Mouse (Mus musculus): ENCODE measurements at regions not wholly inside any gene's neighbourhood (a gene's known extent, or its start where the extent isn't known, plus 50 kb on each side); places are given as distances from the start of the nearest gene placed in this dataset.

DNA sequence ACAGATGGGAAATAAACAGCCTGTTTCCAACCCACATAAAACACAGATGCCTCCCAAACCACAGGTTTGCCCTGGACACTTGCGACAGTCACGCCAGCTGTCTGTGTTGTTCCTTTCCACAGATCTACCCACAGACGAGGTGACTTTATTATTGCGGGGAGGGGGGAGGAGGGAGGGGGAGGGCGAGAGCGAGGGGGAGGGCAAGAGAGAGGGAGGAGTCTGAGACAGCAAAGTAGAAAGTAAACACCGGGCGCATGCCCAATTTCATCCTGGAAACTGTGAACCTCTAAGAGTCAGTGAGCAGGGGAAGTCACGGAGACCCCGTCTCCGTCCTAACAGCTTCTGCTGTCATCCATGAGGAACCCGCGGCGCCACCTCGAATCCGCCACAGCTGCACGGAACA is 155.8 kb downstream of the Dyrk2 start:
- no peak for ATAC-seq (ENCODE audit: insufficient number of reproducible peaks, insufficient read depth, low FRiP score, low TSS enrichment, low read depth)
- no peaks in the 10 kb centered on the region for H3K4me1 ChIP-seq
- no peak overlapping the region for H3K4me3 ChIP-seq
- no peaks in the 10 kb centered on the region for H3K9me3 ChIP-seq
- H3K9ac ChIP-seq = no peak overlapping the region
- H3K27ac ChIP-seq = no peak overlapping the region
- H3K4me2 ChIP-seq = no peak overlapping the region
- H3K36me3 ChIP-seq = no peaks in the 10 kb centered on the region
- no peaks in the 10 kb centered on the region for H3K27me3 ChIP-seq
- WGBS = 91% methylated on average over 17 of the region's 17 CpGs

DNA sequence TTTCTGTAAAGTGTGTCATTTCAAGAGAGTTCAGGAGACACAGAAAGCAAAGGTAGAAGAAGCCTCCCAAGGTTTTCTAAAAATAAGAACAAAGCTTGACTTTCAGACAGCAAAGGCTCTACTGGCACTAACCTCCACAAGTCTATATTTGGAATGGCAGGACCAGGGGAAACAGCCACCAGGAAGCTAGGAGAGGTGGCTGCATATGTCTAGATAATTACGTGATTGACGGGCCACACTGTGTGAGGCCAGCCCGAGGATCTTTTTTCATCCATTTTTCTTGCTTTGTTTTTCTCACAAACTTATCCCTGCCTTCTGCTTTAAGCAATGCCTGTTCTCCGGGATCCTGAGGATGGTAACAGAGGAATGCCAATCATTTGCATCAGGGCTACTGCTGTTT is 155.4 kb downstream of the Dyrk2 start:
- Histone ChIP-seq H3K4me2 (no peak overlapping the region), H3K27ac (no peak overlapping the region), H3K9ac (no peak overlapping the region), H3K9me3 (no peaks in the 10 kb centered on the region), H3K4me1 (no peaks in the 10 kb centered on the region), H3K4me3 (no peak overlapping the region), H3K27me3 (no peaks in the 10 kb centered on the region), H3K36me3 (no peaks in the 10 kb centered on the region)
- 74% methylated on average over 4 of the region's 4 CpGs for WGBS
- ATAC-seq (ENCODE audit: insufficient number of reproducible peaks, insufficient read depth, low FRiP score, low TSS enrichment, low read depth) = no peak

DNA sequence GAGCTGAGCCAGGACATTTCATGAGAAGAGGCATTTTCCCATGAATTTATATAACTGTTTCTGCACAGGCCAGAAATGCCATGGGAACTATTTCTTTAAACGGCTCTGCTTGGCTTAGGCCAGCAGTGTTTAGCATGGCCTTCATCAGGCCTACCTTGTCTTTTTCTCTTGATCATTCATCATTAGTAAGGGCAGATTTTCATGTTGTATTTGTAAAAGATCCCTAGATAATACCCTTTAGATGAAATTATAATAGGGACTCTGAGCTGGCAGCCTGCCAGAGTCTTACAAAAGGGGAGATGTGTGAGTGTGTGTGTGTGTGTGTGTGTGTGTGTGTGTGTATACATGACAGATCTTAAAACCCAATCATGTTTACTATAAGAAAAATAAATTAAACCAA is 149.4 kb downstream of the Dyrk2 start:
- no peaks in the 10 kb centered on the region for H3K36me3 ChIP-seq
- no peaks in the 10 kb centered on the region for H3K27me3 ChIP-seq
- H3K27ac ChIP-seq = no peak overlapping the region
- H3K9ac ChIP-seq = no peak overlapping the region
- H3K9me3 ChIP-seq = no peaks in the 10 kb centered on the region
- no peak overlapping the region for H3K4me2 ChIP-seq
- no peak overlapping the region for H3K4me3 ChIP-seq
- 39% methylated on average over 1 of the region's 1 CpGs for WGBS
- no peak for ATAC-seq (ENCODE audit: insufficient number of reproducible peaks, insufficient read depth, low FRiP score, low TSS enrichment, low read depth)
- H3K4me1 ChIP-seq = peaks cover 17% of the 10 kb centered on the region

DNA sequence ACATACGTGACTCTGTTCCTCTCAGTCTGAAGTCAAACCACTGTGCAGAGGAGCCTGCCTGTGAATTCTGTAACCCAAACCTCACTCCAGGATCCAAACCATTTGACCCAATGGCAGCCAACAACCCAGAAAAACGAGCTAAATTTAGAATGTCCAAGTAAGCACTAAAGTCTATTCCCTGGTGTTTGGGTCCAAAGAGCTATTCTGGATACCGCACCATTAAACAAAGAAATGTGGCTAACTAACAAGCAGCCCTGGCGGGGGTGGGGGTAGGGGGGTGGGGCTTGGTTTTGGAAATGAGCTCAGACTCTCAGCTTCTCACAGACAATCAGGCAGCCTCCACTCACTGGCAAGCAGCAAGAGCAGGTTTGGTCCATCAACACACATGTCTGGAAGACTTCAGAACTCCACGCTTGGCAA is 147.9 kb downstream of the Dyrk2 start:
- no peaks in the 10 kb centered on the region for H3K27me3 ChIP-seq
- H3K36me3 ChIP-seq = no peaks in the 10 kb centered on the region
- no peak overlapping the region for H3K9ac ChIP-seq
- 37% methylated on average over 5 of the region's 5 CpGs for WGBS
- no peak overlapping the region for H3K4me3 ChIP-seq
- H3K4me1 ChIP-seq = peaks cover 17% of the 10 kb centered on the region
- ATAC-seq (ENCODE audit: insufficient number of reproducible peaks, insufficient read depth, low FRiP score, low TSS enrichment, low read depth) = no peak
- no peak overlapping the region for H3K4me2 ChIP-seq
- no peaks in the 10 kb centered on the region for H3K9me3 ChIP-seq
- no peak overlapping the region for H3K27ac ChIP-seq

DNA sequence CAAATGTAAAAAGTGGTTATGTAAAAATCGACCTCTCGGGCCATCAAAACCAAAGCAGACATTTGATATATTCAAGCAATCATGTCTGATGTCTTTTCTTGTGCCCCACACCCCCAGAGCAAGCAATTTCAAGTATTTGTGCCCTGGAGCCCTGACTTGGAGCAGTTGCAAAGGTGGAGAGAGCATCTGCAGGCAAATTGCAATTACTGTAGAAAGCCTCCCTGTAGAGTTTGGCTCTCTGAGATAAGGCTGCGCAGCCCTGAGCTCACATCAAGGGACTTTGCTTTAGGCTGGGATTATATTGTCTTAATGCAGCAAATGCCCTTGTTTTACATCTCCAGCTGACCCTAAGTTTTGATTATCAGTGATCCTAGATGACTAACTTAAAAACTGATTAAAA is 147.3 kb downstream of the Dyrk2 start:
- H3K36me3 ChIP-seq = no peaks in the 10 kb centered on the region
- no peak overlapping the region for H3K27ac ChIP-seq

DNA sequence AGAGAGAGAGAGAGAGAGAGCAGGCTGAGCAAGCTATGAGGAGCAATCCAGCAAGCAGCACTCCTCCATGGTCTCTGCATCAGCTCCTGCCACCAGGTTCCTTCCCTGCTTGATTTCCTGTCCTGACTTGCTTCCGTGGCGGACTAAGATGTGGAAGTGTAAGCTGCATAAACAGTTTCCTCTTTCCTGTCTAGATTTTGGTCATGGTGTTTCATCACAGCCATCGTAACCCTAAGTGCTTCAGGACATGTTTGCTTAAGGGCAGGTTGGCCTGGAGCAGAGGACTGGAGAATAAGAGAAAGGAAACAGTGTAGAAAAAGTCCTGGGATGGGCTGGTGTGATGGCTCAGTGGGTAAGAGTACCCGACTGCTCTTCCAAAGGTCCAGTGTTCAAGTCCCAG is 133.9 kb downstream of the Dyrk2 start:
- Histone ChIP-seq H3K27ac (no peak overlapping the region), H3K27me3 (no peaks in the 10 kb centered on the region), H3K4me2 (no peak overlapping the region), H3K4me1 (no peaks in the 10 kb centered on the region), H3K4me3 (no peak overlapping the region), H3K9ac (no peak overlapping the region), H3K9me3 (no peaks in the 10 kb centered on the region), H3K36me3 (no peaks in the 10 kb centered on the region)
- ATAC-seq (ENCODE audit: insufficient number of reproducible peaks, insufficient read depth, low FRiP score, low TSS enrichment, low read depth) = no peak
- 88% methylated on average over 4 of the region's 4 CpGs for WGBS

More for the DNA sequence above, 147.3 kb downstream of the Dyrk2 start:
- H3K4me3 ChIP-seq = no peak overlapping the region
- ATAC-seq (ENCODE audit: insufficient number of reproducible peaks, insufficient read depth, low FRiP score, low TSS enrichment, low read depth) = no peak
- H3K9ac ChIP-seq = no peak overlapping the region
- peaks cover 17% of the 10 kb centered on the region for H3K4me1 ChIP-seq
- H3K9me3 ChIP-seq = no peaks in the 10 kb centered on the region
- no peaks in the 10 kb centered on the region for H3K27me3 ChIP-seq
- no peak overlapping the region for H3K4me2 ChIP-seq
- WGBS = 24% methylated on average over 3 of the region's 3 CpGs

DNA sequence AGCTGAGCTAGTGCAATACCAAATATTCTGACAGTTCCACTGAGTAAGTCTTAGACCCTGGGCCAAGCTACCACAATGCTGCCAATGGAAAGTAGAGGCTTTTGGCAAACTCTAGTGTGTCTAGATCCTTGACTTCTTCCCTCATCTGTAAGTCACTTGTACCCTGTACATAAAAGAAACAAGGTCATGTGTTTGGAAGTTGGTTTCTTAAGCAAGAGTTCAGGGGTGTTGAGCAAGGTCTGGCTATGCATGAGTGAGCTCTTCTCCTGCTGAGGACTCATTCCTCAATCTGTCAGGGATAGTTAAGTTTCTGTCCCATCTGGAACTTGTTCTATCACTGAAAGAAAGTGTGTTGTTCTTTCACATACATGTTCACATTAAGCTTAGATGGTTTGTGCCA is 132.9 kb downstream of the Dyrk2 start:
- no peak for ATAC-seq (ENCODE audit: insufficient number of reproducible peaks, insufficient read depth, low FRiP score, low TSS enrichment, low read depth)
- no peaks in the 10 kb centered on the region for H3K4me1 ChIP-seq
- H3K9me3 ChIP-seq = no peaks in the 10 kb centered on the region
- H3K4me2 ChIP-seq = no peak overlapping the region
- H3K9ac ChIP-seq = no peak overlapping the region
- H3K4me3 ChIP-seq = no peak overlapping the region
- no peaks in the 10 kb centered on the region for H3K27me3 ChIP-seq
- H3K36me3 ChIP-seq = no peaks in the 10 kb centered on the region
- H3K27ac ChIP-seq = no peak overlapping the region

DNA sequence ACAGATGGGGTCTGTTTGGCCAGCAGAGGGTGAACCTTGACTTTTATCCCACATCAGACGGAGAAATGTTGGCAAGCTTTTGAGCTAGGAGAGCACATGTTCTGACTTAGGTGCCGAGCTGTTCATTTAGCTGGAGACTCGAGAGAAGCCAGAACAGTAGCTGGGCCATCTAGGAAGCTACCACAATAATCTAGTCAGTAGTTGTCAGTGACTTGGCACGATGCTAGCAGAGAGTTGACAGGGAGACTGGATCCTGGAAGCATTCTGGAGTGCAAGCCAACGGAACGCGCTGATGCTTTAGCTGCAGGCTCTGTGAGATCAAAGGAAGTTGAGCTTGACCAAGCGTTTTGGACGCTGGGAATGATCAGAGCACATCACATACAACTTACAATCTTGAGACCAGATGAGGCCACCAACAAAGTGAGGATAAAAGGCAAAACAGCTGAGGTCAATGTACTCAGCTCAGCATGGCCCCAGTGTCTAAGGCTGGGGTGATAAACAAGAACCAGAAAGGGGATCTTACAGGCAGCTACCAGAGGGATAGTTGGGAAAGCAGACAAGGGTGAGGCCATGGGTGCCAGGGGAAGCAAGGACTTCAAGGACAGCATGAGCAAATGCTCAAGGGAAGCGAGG is 130.0 kb downstream of the Dyrk2 start:
- Histone ChIP-seq H3K4me1 (no peaks in the 10 kb centered on the region), H3K9me3 (no peaks in the 10 kb centered on the region), H3K27me3 (no peaks in the 10 kb centered on the region), H3K4me2 (no peak overlapping the region), H3K9ac (no peak overlapping the region), H3K4me3 (no peak overlapping the region), H3K27ac (no peak overlapping the region), H3K36me3 (no peaks in the 10 kb centered on the region)
- WGBS = 75% methylated on average over 10 of the region's 10 CpGs
- ATAC-seq (ENCODE audit: insufficient number of reproducible peaks, insufficient read depth, low FRiP score, low TSS enrichment, low read depth) = no peak

DNA sequence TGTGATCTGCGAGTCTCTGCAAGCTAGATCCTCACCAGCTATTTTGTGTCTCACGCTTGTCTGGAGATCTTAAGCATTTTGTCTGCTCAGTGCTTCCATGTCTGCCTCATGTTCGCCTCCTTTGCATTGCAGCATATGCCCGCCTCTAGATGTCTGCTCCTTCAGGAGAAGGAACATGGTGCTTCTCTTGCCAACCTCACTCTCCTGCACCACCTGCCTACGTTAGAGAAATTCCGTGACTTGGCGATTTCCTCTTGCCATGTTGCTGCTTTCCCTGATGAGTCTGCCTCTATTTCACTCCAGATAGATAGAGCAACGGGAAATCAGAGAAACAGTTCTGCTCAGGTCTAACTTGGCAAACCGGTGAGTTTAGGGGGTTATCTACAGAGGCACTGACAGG is 126.2 kb downstream of the Dyrk2 start:
- no peak overlapping the region for H3K4me3 ChIP-seq
- H3K4me2 ChIP-seq = no peak overlapping the region
- H3K4me1 ChIP-seq = peaks cover 7% of the 10 kb centered on the region; the same call in 1 of the 2 replicates
- H3K9me3 ChIP-seq = peaks cover 5% of the 10 kb centered on the region; the same call in 1 of the 2 replicates
- H3K9ac ChIP-seq = no peak overlapping the region
- no peaks in the 10 kb centered on the region for H3K36me3 ChIP-seq
- no peak for ATAC-seq (ENCODE audit: insufficient number of reproducible peaks, insufficient read depth, low FRiP score, low TSS enrichment, low read depth)
- H3K27me3 ChIP-seq = no peaks in the 10 kb centered on the region
- WGBS = 88% methylated on average over 9 of the region's 9 CpGs
- H3K27ac ChIP-seq = no peak overlapping the region

DNA sequence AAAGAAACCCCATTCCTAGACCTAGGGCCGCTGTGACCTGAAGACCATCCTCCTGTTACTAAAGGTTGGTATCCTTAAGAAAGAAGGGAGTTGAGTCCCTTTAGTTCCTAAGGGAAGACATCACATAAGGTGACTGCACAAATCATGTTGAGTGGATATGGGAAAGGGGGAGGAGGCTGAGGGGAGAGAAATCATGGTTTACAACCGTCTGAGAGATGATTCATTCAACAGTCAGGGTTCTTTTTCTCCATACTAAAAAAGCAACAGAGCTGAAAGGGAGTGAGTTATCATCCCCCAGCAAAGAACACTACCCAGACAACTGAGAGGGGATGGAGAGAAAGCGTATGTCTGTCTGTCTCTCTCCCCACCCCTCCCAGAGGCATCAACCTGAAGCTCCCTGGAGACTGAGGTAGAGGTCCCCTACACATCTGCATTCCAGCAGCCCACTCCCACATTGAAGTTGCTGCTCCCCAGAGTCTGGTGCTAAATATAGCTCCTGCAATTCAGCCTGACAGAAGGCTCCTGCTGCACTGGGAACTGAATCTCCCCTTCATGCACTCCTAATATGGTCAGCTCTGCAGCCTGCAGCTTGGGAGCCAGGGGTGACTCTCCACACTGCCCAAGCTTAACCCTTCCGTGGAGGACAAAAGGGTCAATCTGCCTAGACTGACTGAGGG is 123.2 kb downstream of the Dyrk2 start:
- no peak overlapping the region for H3K9ac ChIP-seq
- H3K4me1 ChIP-seq = peaks cover 7% of the 10 kb centered on the region; the same call in 1 of the 2 replicates
- 53% methylated on average over 4 of the region's 4 CpGs for WGBS
- ATAC-seq (ENCODE audit: insufficient number of reproducible peaks, insufficient read depth, low FRiP score, low TSS enrichment, low read depth) = no peak
- H3K4me2 ChIP-seq = no peak overlapping the region
- no peak overlapping the region for H3K4me3 ChIP-seq
- no peaks in the 10 kb centered on the region for H3K27me3 ChIP-seq
- H3K27ac ChIP-seq = no peak overlapping the region
- peaks cover 5% of the 10 kb centered on the region; the same call in 1 of the 2 replicates for H3K9me3 ChIP-seq
- H3K36me3 ChIP-seq = no peaks in the 10 kb centered on the region

DNA sequence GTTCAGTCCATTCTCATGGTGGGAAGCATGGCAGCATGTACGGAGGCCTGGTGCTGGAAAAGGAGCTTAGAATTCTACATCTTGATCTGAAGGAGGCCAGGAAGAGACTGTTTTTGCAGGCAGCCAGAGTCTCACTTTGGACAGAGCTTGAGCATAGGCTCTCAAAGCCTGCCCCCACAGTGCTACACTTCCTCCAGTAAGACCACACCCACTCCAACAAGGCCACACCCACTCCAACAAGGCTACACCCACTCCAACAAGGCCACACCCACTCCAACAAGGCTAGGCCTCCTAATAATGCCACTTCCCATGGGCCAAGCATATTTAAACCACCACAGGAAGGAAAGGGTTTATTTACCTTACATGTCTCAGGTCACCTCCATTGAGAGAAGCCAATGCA is 121.0 kb downstream of the Dyrk2 start:
- ATAC-seq (ENCODE audit: insufficient number of reproducible peaks, insufficient read depth, low FRiP score, low TSS enrichment, low read depth) = no peak
- H3K36me3 ChIP-seq = no peaks in the 10 kb centered on the region
- H3K27me3 ChIP-seq = no peaks in the 10 kb centered on the region
- H3K4me1 ChIP-seq = peaks cover 7% of the 10 kb centered on the region; the same call in 1 of the 2 replicates
- H3K27ac ChIP-seq = no peak overlapping the region
- peaks cover 5% of the 10 kb centered on the region; the same call in 1 of the 2 replicates for H3K9me3 ChIP-seq
- H3K4me3 ChIP-seq = no peak overlapping the region
- H3K4me2 ChIP-seq = no peak overlapping the region
- no peak overlapping the region for H3K9ac ChIP-seq
- WGBS = 88% methylated on average over 1 of the region's 1 CpGs

DNA sequence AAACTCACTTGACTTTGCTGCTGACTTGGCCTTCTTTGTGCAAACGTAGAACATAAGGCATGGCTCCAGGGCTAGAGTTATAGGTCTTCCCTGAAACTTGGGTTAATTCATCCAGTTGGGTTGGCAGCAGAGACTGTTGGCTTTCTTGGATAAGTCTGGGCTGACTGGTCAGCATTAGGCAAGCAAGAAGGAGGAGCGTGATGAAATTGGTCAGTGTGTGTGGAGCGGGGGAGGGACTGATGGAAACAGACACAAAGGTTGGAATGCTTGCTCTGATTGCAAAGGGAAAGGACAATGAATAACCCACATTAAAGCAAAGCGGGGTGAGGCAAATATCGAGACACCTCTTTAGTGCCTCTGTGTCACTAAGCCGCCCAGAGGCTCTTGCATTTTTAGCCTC is 120.3 kb downstream of the Dyrk2 start:
- no peak overlapping the region for H3K9ac ChIP-seq
- peaks cover 5% of the 10 kb centered on the region; the same call in 1 of the 2 replicates for H3K9me3 ChIP-seq
- H3K4me1 ChIP-seq = peaks cover 7% of the 10 kb centered on the region; the same call in 1 of the 2 replicates
- H3K4me3 ChIP-seq = no peak overlapping the region
- no peak overlapping the region for H3K4me2 ChIP-seq
- H3K27ac ChIP-seq = no peak overlapping the region
- no peaks in the 10 kb centered on the region for H3K27me3 ChIP-seq
- H3K36me3 ChIP-seq = no peaks in the 10 kb centered on the region
- 70% methylated on average over 6 of the region's 6 CpGs for WGBS
- no peak for ATAC-seq (ENCODE audit: insufficient number of reproducible peaks, insufficient read depth, low FRiP score, low TSS enrichment, low read depth)
